Mouse (Mus musculus): ENCODE results near the gene Zfp106. TPM values are rescaled to one million over a fixed set of nuclear protein-coding genes. Genes with fewer than 3 reads are reported as not detected.
A peak's percentile ranks its signal among the peaks of the same experiment; 100 is the strongest.

Zfp106 gene
- polyA plus RNA-seq, 1 experiment from 2014 or later: 53.7 TPM

GRCm38 (mm10) chr2:120539333-120539732, 24.3 kb downstream of the Zfp106 start:
- Histone ChIP-seq H3K27me3 (no peaks in the 10 kb centered on the region), H3K9me3 (replicated peaks) (no peaks in the 10 kb centered on the region), H3K4me1 (peaks cover 10% of the 10 kb centered on the region), H3K4me2 (no peak overlapping the region), H3K9ac (no peak overlapping the region), H3K36me3 (peaks cover 30% of the 10 kb centered on the region), H3K4me3 (replicated peaks) (0 out of 2 replicates have a peak overlapping the region, but pooled peaks have one; percentile 0), H3K27ac (peak overlapping the region; percentile 75)
- 81% methylated on average over 3 of the region's 3 CpGs for WGBS
- no peak for ATAC-seq (replicated peaks; ENCODE audit: low FRiP score)

GRCm38 (mm10) chr2:120531223-120531622, 32.4 kb downstream of the Zfp106 start:
- H3K9me3 ChIP-seq (replicated peaks): no peaks in the 10 kb centered on the region
- no peaks in the 10 kb centered on the region for H3K4me1 ChIP-seq
- no peak for ATAC-seq (replicated peaks; ENCODE audit: low FRiP score)
- H3K9ac ChIP-seq: no peak overlapping the region
- WGBS: 85% methylated on average over 4 of the region's 4 CpGs
- H3K27ac ChIP-seq: no peak overlapping the region
- peaks cover 92% of the 10 kb centered on the region for H3K36me3 ChIP-seq
- H3K4me2 ChIP-seq: no peak overlapping the region
- no peak overlapping the region for H3K4me3 ChIP-seq (replicated peaks)
- H3K27me3 ChIP-seq: no peaks in the 10 kb centered on the region

- ATAC-seq (replicated peaks; ENCODE audit: low FRiP score): no peak
- no peak overlapping the region for H3K27ac ChIP-seq
- peaks cover 98% of the 10 kb centered on the region for H3K36me3 ChIP-seq
These were observed 34.1 kb downstream of the Zfp106 start for GRCm38 (mm10) chr2:120529531-120529930.

GRCm38 (mm10) chr2:120526771-120527170, 36.9 kb downstream of the Zfp106 start:
- no peak overlapping the region for H3K4me3 ChIP-seq (replicated peaks)
- no peak for ATAC-seq (replicated peaks; ENCODE audit: low FRiP score)
- no peak overlapping the region for H3K27ac ChIP-seq
- H3K4me1 ChIP-seq: no peaks in the 10 kb centered on the region
- H3K9me3 ChIP-seq (replicated peaks): no peaks in the 10 kb centered on the region
- H3K36me3 ChIP-seq: peaks cover 100% of the 10 kb centered on the region
- no peak overlapping the region for H3K4me2 ChIP-seq
- H3K27me3 ChIP-seq: no peaks in the 10 kb centered on the region
- H3K9ac ChIP-seq: no peak overlapping the region
- WGBS: 88% methylated on average over 5 of the region's 5 CpGs

More at GRCm38 (mm10) chr2:120529531-120529930, 34.1 kb downstream of the Zfp106 start:
- H3K4me3 ChIP-seq (replicated peaks): no peak overlapping the region
- H3K27me3 ChIP-seq: no peaks in the 10 kb centered on the region
- H3K9me3 ChIP-seq (replicated peaks): no peaks in the 10 kb centered on the region
- H3K9ac ChIP-seq: no peak overlapping the region
- H3K4me1 ChIP-seq: no peaks in the 10 kb centered on the region
- no peak overlapping the region for H3K4me2 ChIP-seq

GRCm38 (mm10) chr2:120518547-120519210, 45.0 kb downstream of the Zfp106 start:
- Histone ChIP-seq H3K27ac (no peak overlapping the region), H3K9me3 (replicated peaks) (no peaks in the 10 kb centered on the region), H3K4me1 (no peaks in the 10 kb centered on the region), H3K9ac (no peak overlapping the region), H3K27me3 (no peaks in the 10 kb centered on the region), H3K4me2 (no peak overlapping the region), H3K36me3 (peaks cover 98% of the 10 kb centered on the region), H3K4me3 (replicated peaks) (no peak overlapping the region)
- no peak for ATAC-seq (replicated peaks; ENCODE audit: low FRiP score)
- 87% methylated on average over 5 of the region's 5 CpGs for WGBS

GRCm38 (mm10) chr2:120514181-120514580, 49.5 kb downstream of the Zfp106 start:
- peaks cover 88% of the 10 kb centered on the region for H3K36me3 ChIP-seq
- no peak for ATAC-seq (replicated peaks; ENCODE audit: low FRiP score)
- H3K4me3 ChIP-seq (replicated peaks): no peak overlapping the region

GRCm38 (mm10) chr2:120503992-120504391, 59.7 kb downstream of the Zfp106 start:
- 84% methylated on average over 5 of the region's 5 CpGs for WGBS
- Histone ChIP-seq H3K27ac (no peak overlapping the region), H3K4me3 (replicated peaks) (no peak overlapping the region), H3K9ac (no peak overlapping the region), H3K4me1 (peaks cover 13% of the 10 kb centered on the region), H3K36me3 (peaks cover 40% of the 10 kb centered on the region), H3K9me3 (replicated peaks) (no peaks in the 10 kb centered on the region), H3K27me3 (no peaks in the 10 kb centered on the region), H3K4me2 (no peak overlapping the region)
- no peak for ATAC-seq (replicated peaks; ENCODE audit: low FRiP score)

More at GRCm38 (mm10) chr2:120514181-120514580, 49.5 kb downstream of the Zfp106 start:
- WGBS: 96% methylated on average over 4 of the region's 4 CpGs
- H3K9me3 ChIP-seq (replicated peaks): no peaks in the 10 kb centered on the region
- no peak overlapping the region for H3K9ac ChIP-seq
- H3K4me1 ChIP-seq: no peaks in the 10 kb centered on the region
- H3K27me3 ChIP-seq: no peaks in the 10 kb centered on the region
- H3K4me2 ChIP-seq: no peak overlapping the region
- no peak overlapping the region for H3K27ac ChIP-seq

- Histone ChIP-seq H3K27ac (no peak overlapping the region), H3K4me1 (peaks cover 13% of the 10 kb centered on the region), H3K4me3 (replicated peaks) (no peak overlapping the region), H3K4me2 (no peak overlapping the region), H3K9ac (no peak overlapping the region), H3K9me3 (replicated peaks) (no peaks in the 10 kb centered on the region), H3K27me3 (no peaks in the 10 kb centered on the region), H3K36me3 (peaks cover 32% of the 10 kb centered on the region)
- ATAC-seq (replicated peaks; ENCODE audit: low FRiP score): no peak
- WGBS: 92% methylated on average over 6 of the region's 6 CpGs
These were observed 60.5 kb downstream of the Zfp106 start for GRCm38 (mm10) chr2:120503094-120503493.

GRCm38 (mm10) chr2:120502605-120502990, 61.0 kb downstream of the Zfp106 start:
- Histone ChIP-seq H3K4me3 (replicated peaks) (no peak overlapping the region), H3K4me2 (no peak overlapping the region), H3K9ac (no peak overlapping the region), H3K4me1 (peaks cover 13% of the 10 kb centered on the region), H3K27ac (no peak overlapping the region), H3K27me3 (no peaks in the 10 kb centered on the region), H3K36me3 (peaks cover 28% of the 10 kb centered on the region), H3K9me3 (replicated peaks) (no peaks in the 10 kb centered on the region)
- WGBS: 58% methylated on average over 3 of the region's 3 CpGs
- ATAC-seq (replicated peaks; ENCODE audit: low FRiP score): no peak

- H3K9me3 ChIP-seq (replicated peaks): no peaks in the 10 kb centered on the region
- ATAC-seq (replicated peaks; ENCODE audit: low FRiP score): no peak
- 56% methylated on average over 13 of the region's 13 CpGs for WGBS
- H3K4me1 ChIP-seq: peaks cover 13% of the 10 kb centered on the region
- no peak overlapping the region for H3K4me2 ChIP-seq
- no peaks in the 10 kb centered on the region for H3K27me3 ChIP-seq
- H3K4me3 ChIP-seq (replicated peaks): no peak overlapping the region
- H3K27ac ChIP-seq: no peak overlapping the region
- peaks cover 24% of the 10 kb centered on the region for H3K36me3 ChIP-seq
- H3K9ac ChIP-seq: no peak overlapping the region
These were observed 61.6 kb downstream of the Zfp106 start for GRCm38 (mm10) chr2:120501931-120502604.

GRCm38 (mm10) chr2:120501136-120501918, 62.3 kb downstream of the Zfp106 start:
- H3K27ac ChIP-seq: no peak overlapping the region
- ATAC-seq (replicated peaks; ENCODE audit: low FRiP score): no peak
- peaks cover 13% of the 10 kb centered on the region for H3K4me1 ChIP-seq
- H3K36me3 ChIP-seq: peaks cover 22% of the 10 kb centered on the region
- H3K4me3 ChIP-seq (replicated peaks): no peak overlapping the region
- 36% methylated on average over 17 of the region's 17 CpGs for WGBS
- H3K9me3 ChIP-seq (replicated peaks): no peaks in the 10 kb centered on the region
- no peak overlapping the region for H3K4me2 ChIP-seq
- no peaks in the 10 kb centered on the region for H3K27me3 ChIP-seq
- H3K9ac ChIP-seq: no peak overlapping the region

GRCm38 (mm10) chr2:120499971-120500471, 63.6 kb downstream of the Zfp106 start:
- no peak for ATAC-seq (replicated peaks; ENCODE audit: low FRiP score)
- peak overlapping the region; percentile 21; the same call in 1 of the 2 replicates for H3K9ac ChIP-seq
- no peak overlapping the region for H3K4me3 ChIP-seq (replicated peaks)
- H3K36me3 ChIP-seq: peaks cover 8% of the 10 kb centered on the region
- no peaks in the 10 kb centered on the region for H3K9me3 ChIP-seq (replicated peaks)
- 48% methylated on average over 6 of the region's 6 CpGs for WGBS
- H3K4me2 ChIP-seq: no peak overlapping the region
- no peak overlapping the region for H3K27ac ChIP-seq
- no peaks in the 10 kb centered on the region for H3K27me3 ChIP-seq
- H3K4me1 ChIP-seq: peaks cover 13% of the 10 kb centered on the region

Measured in kidney, embryonic 15.5 days (tissue).